Mouse (Mus musculus) hindbrain, embryonic 11.5 days (tissue): ENCODE measurements around the gene Rbbp8nl. TPM values are rescaled to one million over a fixed set of nuclear protein-coding genes. Genes with fewer than 3 reads are reported as not detected.

Source experiments
- ATAC-seq: fragments of 200-750 bp; cut with Nextera tagmentation; 2 replicates; pipeline ENCODE4 v1.8.0; 2017; ENCODE audit warnings: mild to moderate bottlenecking, moderate TSS enrichment, moderate library complexity; ENCODE audit not compliant: low FRiP score
- DNase-seq: peaks from one replicate; pipeline ENCODE4 v3.0.0-alpha.2; 2015; ENCODE audit warnings: low spot score
- H3K27ac ChIP-seq: fragments of 300-500 bp; sonication (generic); 2 replicates; pipeline ENCODE4 v1.5.1; 2014; ENCODE audit warnings: mild to moderate bottlenecking, low read depth, low read length
- H3K27me3 ChIP-seq: fragments of 300-500 bp; sonication (generic); 2 replicates; pipeline ENCODE4 v1.6.1; 2014; ENCODE audit warnings: mild to moderate bottlenecking, low read length, moderate library complexity, mixed read lengths; ENCODE audit not compliant: control insufficient read depth, insufficient read depth
- H3K36me3 ChIP-seq: fragments of 300-500 bp; sonication (generic); 2 replicates; pipeline ENCODE4 v1.6.1; 2014; ENCODE audit warnings: mild to moderate bottlenecking, low read length, moderate library complexity, mixed read lengths; ENCODE audit not compliant: control insufficient read depth, insufficient read depth
- H3K4me1 ChIP-seq: fragments of 300-500 bp; sonication (generic); replicated peaks from 2 replicates; pipeline ENCODE4 v1.6.1; 2014; ENCODE audit warnings: low read length, mixed read lengths; ENCODE audit not compliant: control insufficient read depth, insufficient read depth
- H3K4me2 ChIP-seq: fragments of 300-500 bp; sonication (generic); replicated peaks from 2 replicates; pipeline ENCODE4 v1.6.1; 2014; ENCODE audit warnings: mild to moderate bottlenecking, low read depth, low read length
- H3K4me3 ChIP-seq: fragments of 300-500 bp; sonication (generic); 2 replicates; pipeline ENCODE4 v1.5.1; 2014; ENCODE audit warnings: low read depth, low read length
- H3K9ac ChIP-seq: fragments of 300-500 bp; sonication (generic); 2 replicates; pipeline ENCODE4 v1.6.1; 2014; ENCODE audit warnings: low read depth, low read length
- H3K9me3 ChIP-seq: fragments of 300-500 bp; sonication (generic); 2 replicates; pipeline ENCODE4 v1.6.1; 2016; ENCODE audit warnings: low read length; ENCODE audit not compliant: control insufficient read depth
- WGBS: fragments of 180-500 bp; shearing (Covaris S2); extraction: QIAGEN DNeasy Blood & Tissue Kit; methylation state at CpG from one replicate; pipeline ENCODE4 v1.1.7; 2014; 5-methylcytosine and 5-hydroxymethylcytosine counted together
- polyA plus RNA-seq: library from polyadenylated mRNA; unstranded; fragments of >200 nt; fragmentation: Nextera tagmentation; extraction: Ambion mirVana; gene quantifications from 2 replicates; pipeline ENCODE4 v1.2.1, GENCODE M21; 2014

The Rbbp8nl gene
- polyA plus RNA-seq, 1 experiment from 2014 or later, result not detected

- H3K4me1 ChIP-seq, result no peaks in the 10 kb centered on the region
Measured at GRCm38 (mm10) chr2:180300252-180300651, 10.6 kb upstream of the Rbbp8nl start.

GRCm38 (mm10) chr2:180292906-180293305 is 3.2 kb upstream of the Rbbp8nl start:
- no peaks in the 10 kb centered on the region for H3K27me3 ChIP-seq
- H3K4me3 ChIP-seq, result no peak overlapping the region
- H3K9ac ChIP-seq, result no peak overlapping the region
- 71% methylated on average over 8 of the region's 8 CpGs for WGBS
- DNase-seq, result no peak
- no peak overlapping the region for H3K27ac ChIP-seq
- no peak for ATAC-seq
- no peaks in the 10 kb centered on the region for H3K4me1 ChIP-seq
- H3K36me3 ChIP-seq, result no peaks in the 10 kb centered on the region
- H3K4me2 ChIP-seq, result no peak overlapping the region
- H3K9me3 ChIP-seq, result no peaks in the 10 kb centered on the region

More at GRCm38 (mm10) chr2:180300252-180300651, 10.6 kb upstream of the Rbbp8nl start:
- no peak overlapping the region for H3K4me3 ChIP-seq
- no peak overlapping the region for H3K9ac ChIP-seq
- DNase-seq, result no peak
- WGBS, result 87% methylated on average over 2 of the region's 2 CpGs
- H3K27ac ChIP-seq, result no peak overlapping the region
- no peaks in the 10 kb centered on the region for H3K36me3 ChIP-seq
- H3K4me2 ChIP-seq, result no peak overlapping the region
- no peak for ATAC-seq
- H3K27me3 ChIP-seq, result no peaks in the 10 kb centered on the region
- H3K9me3 ChIP-seq, result no peaks in the 10 kb centered on the region

- H3K27ac ChIP-seq, result no peak overlapping the region
- no peak overlapping the region for H3K9ac ChIP-seq
- H3K4me3 ChIP-seq, result no peak overlapping the region
- H3K4me2 ChIP-seq, result no peak overlapping the region
- H3K27me3 ChIP-seq, result no peaks in the 10 kb centered on the region
- no peaks in the 10 kb centered on the region for H3K4me1 ChIP-seq
- DNase-seq, result no peak
- ATAC-seq, result no peak
- 74% methylated on average over 4 of the region's 4 CpGs for WGBS
- no peaks in the 10 kb centered on the region for H3K36me3 ChIP-seq
- H3K9me3 ChIP-seq, result no peaks in the 10 kb centered on the region
Measured at GRCm38 (mm10) chr2:180292026-180292425, 2.3 kb upstream of the Rbbp8nl start.

GRCm38 (mm10) chr2:180291566-180291965 is 1.9 kb upstream of the Rbbp8nl start:
- no peaks in the 10 kb centered on the region for H3K9me3 ChIP-seq
- DNase-seq, result no peak

GRCm38 (mm10) chr2:180290503-180290902 is 824 bp upstream of the Rbbp8nl start:
- Histone ChIP-seq H3K9ac (no peak overlapping the region), H3K9me3 (no peaks in the 10 kb centered on the region), H3K4me3 (no peak overlapping the region), H3K27ac (no peak overlapping the region), H3K4me1 (no peaks in the 10 kb centered on the region), H3K36me3 (no peaks in the 10 kb centered on the region), H3K4me2 (no peak overlapping the region), H3K27me3 (no peaks in the 10 kb centered on the region)
- no peak for ATAC-seq
- DNase-seq, result no peak
- WGBS, result 65% methylated on average over 6 of the region's 6 CpGs

More at GRCm38 (mm10) chr2:180291566-180291965, 1.9 kb upstream of the Rbbp8nl start:
- Histone ChIP-seq H3K9ac (no peak overlapping the region), H3K27me3 (no peaks in the 10 kb centered on the region), H3K4me3 (no peak overlapping the region), H3K27ac (no peak overlapping the region), H3K4me2 (no peak overlapping the region), H3K4me1 (no peaks in the 10 kb centered on the region), H3K36me3 (no peaks in the 10 kb centered on the region)
- WGBS, result 81% methylated on average over 5 of the region's 5 CpGs
- no peak for ATAC-seq

GRCm38 (mm10) chr2:180288966-180289365 is 713 bp downstream of the Rbbp8nl start:
- Histone ChIP-seq H3K9me3 (no peaks in the 10 kb centered on the region), H3K36me3 (no peaks in the 10 kb centered on the region), H3K9ac (no peak overlapping the region), H3K27me3 (no peaks in the 10 kb centered on the region), H3K4me2 (no peak overlapping the region), H3K27ac (no peak overlapping the region), H3K4me3 (no peak overlapping the region), H3K4me1 (no peaks in the 10 kb centered on the region)
- 47% methylated on average over 11 of the region's 11 CpGs for WGBS
- no peak for DNase-seq
- ATAC-seq, result no peak

- ATAC-seq, result no peak
- Histone ChIP-seq H3K27ac (no peak overlapping the region), H3K9ac (no peak overlapping the region), H3K36me3 (no peaks in the 10 kb centered on the region), H3K9me3 (no peaks in the 10 kb centered on the region), H3K4me2 (no peak overlapping the region), H3K4me3 (no peak overlapping the region), H3K27me3 (no peaks in the 10 kb centered on the region), H3K4me1 (no peaks in the 10 kb centered on the region)
- DNase-seq, result no peak
- 84% methylated on average over 8 of the region's 8 CpGs for WGBS
Measured at GRCm38 (mm10) chr2:180279321-180279720, 10.4 kb downstream of the Rbbp8nl start.

GRCm38 (mm10) chr2:180277773-180278320 is 11.8 kb downstream of the Rbbp8nl start:
- Histone ChIP-seq H3K27me3 (no peaks in the 10 kb centered on the region), H3K9ac (no peak overlapping the region), H3K36me3 (no peaks in the 10 kb centered on the region), H3K4me1 (no peaks in the 10 kb centered on the region), H3K4me3 (no peak overlapping the region), H3K27ac (no peak overlapping the region), H3K9me3 (no peaks in the 10 kb centered on the region), H3K4me2 (no peak overlapping the region)
- WGBS, result 70% methylated on average over 8 of the region's 8 CpGs
- no peak for DNase-seq
- ATAC-seq, result no peak

- no peaks in the 10 kb centered on the region for H3K36me3 ChIP-seq
- H3K4me1 ChIP-seq, result peaks cover 2% of the 10 kb centered on the region; the same call in 1 of the 2 replicates
- ATAC-seq (no peak), DNase-seq (no peak)
- H3K4me3 ChIP-seq, result no peak overlapping the region
- H3K9me3 ChIP-seq, result no peaks in the 10 kb centered on the region
- no peak overlapping the region for H3K27ac ChIP-seq
- no peak overlapping the region for H3K4me2 ChIP-seq
- no peak overlapping the region for H3K9ac ChIP-seq
- no peaks in the 10 kb centered on the region for H3K27me3 ChIP-seq
- 68% methylated on average over 8 of the region's 8 CpGs for WGBS
Measured at GRCm38 (mm10) chr2:180276851-180277259, 12.8 kb downstream of the Rbbp8nl start.
